Mouse (Mus musculus): ENCODE data around the gene Purb. TPM values are rescaled to one million over a fixed set of nuclear protein-coding genes. Genes with fewer than 3 reads are reported as not detected.

The Purb gene
- total and polyA plus RNA-seq, 3 experiments, result 19.3 to 45.2 (median 42.4) TPM

DNA sequence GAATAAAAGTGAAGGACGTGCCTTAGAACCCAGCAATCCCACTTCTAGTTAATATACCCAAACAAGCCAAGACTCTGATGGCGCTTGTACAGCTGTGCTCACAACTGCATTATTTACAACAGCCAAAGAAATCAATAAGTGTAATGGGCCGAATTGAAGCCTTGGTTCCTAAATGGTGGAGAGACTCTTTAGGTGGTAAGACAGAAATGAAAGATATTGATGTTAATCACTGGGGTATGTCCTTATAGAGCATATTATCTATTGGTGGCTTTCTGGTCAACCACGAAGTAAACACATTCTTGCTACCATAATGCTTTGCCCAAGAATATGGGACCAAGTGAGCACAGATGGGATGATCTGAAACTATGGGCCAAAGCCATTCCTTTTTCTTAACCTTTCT lies 35.5 kb downstream of the Purb start:
- H3K36me3 ChIP-seq (replicated peaks in 1 of 2; ENCODE audit: control insufficient read depth in 1 of 2, insufficient read depth in 1 of 2, low read length in 1 of 2), result peaks cover 14 to 29% of the 10 kb centered on the region in 2 experiments
- H3K27ac ChIP-seq (ENCODE audit: insufficient read depth, low read depth), result no peak overlapping the region
- in situ Hi-C loops (cut with MboI; ENCODE audit: low pct_ligation_motif_present, low pct_unique_long_range_greater_than_20kb, low sequenced_read_pairs), result no loop called here
- no peaks in the 10 kb centered on the region for H3K27me3 ChIP-seq (replicated peaks)
- H3K4me3 ChIP-seq (replicated peaks in 1 of 3; ENCODE audit: low read depth in 2 of 3, low read length in 2 of 3, poor library complexity in 1 of 3), result no peak overlapping the region
- H3K9me3 ChIP-seq (replicated peaks; ENCODE audit: low read length), result no peaks in the 10 kb centered on the region
- H3K4me1 ChIP-seq (ENCODE audit: control insufficient read depth in 1 of 2, insufficient read depth in 2 of 2), result peaks cover 0 to 10% of the 10 kb centered on the region in 2 experiments; a peak in 2 of 4 replicates
- peaks cover 30% of the 10 kb centered on the region for H3K79me2 ChIP-seq (replicated peaks; ENCODE audit: control insufficient read depth, extremely low read depth, insufficient read depth, poor library complexity, severe bottlenecking)
- dilution Hi-C loops (cut with MboI; ENCODE audit: extremely low pct_ligation_motif_present, extremely low pct_unique_long_range_greater_than_20kb, low sequenced_read_pairs), result no loop called here
- no peak for TF ChIP-seq CHD2 (IDR thresholded peaks at IDR 0.05; ENCODE audit: low read length)
- no peak for TF ChIP-seq GABPA (IDR thresholded peaks at IDR 0.05; ENCODE audit: insufficient replicate concordance, low read depth, low read length)
- no peak for TF ChIP-seq KAT2A (IDR thresholded peaks at IDR 0.05; ENCODE audit: insufficient replicate concordance, low read length)
- no peak for TF ChIP-seq USF2 (conservative IDR thresholded peaks at IDR 0.05; ENCODE audit: low read depth, low read length)
- no peak for TF ChIP-seq JUN (IDR thresholded peaks at IDR 0.05; ENCODE audit: insufficient read depth, low read depth, low read length)
- TF ChIP-seq MYC (IDR thresholded peaks at IDR 0.05; ENCODE audit: low read depth, low read length), result no peak
- TF ChIP-seq ELF1 (IDR thresholded peaks at IDR 0.05; ENCODE audit: low read depth, low read length), result no peak
- TF ChIP-seq E2F4 (IDR thresholded peaks at IDR 0.05; ENCODE audit: insufficient replicate concordance, low read depth, low read length), result no peak
- no peak for TF ChIP-seq UBTF (IDR thresholded peaks at IDR 0.05; ENCODE audit: low read depth, low read length)
- TF ChIP-seq CTCF (conservative IDR thresholded peaks at IDR 0.05 in 1 of 2, IDR thresholded peaks at IDR 0.05 in 1 of 2; ENCODE audit: low read depth in 2 of 2, low read length in 2 of 2), result no peak
- no peak for TF ChIP-seq NRF1 (IDR thresholded peaks at IDR 0.05; ENCODE audit: low read depth, low read length)
- TF ChIP-seq MAFK (IDR thresholded peaks at IDR 0.05; ENCODE audit: insufficient replicate concordance, low read length), result no peak
- TF ChIP-seq MEF2A (IDR thresholded peaks at IDR 0.05; ENCODE audit: borderline replicate concordance, low read depth, low read length), result no peak
- no peak for TF ChIP-seq RAD21 (IDR thresholded peaks at IDR 0.05; ENCODE audit: low read depth, low read length)
- TF ChIP-seq SMC3 (IDR thresholded peaks at IDR 0.05; ENCODE audit: low read depth, low read length), result no peak
- no peak for TF ChIP-seq JUND (conservative IDR thresholded peaks at IDR 0.05; ENCODE audit: low read depth, low read length)
- no peak for TF ChIP-seq PAX5 (IDR thresholded peaks at IDR 0.05; ENCODE audit: low read length)
- no peak for TF ChIP-seq ZMIZ1 (IDR thresholded peaks at IDR 0.05; ENCODE audit: low read depth, low read length)
- TF ChIP-seq SIN3A (IDR thresholded peaks at IDR 0.05; ENCODE audit: low read length), result no peak
- no peak for TF ChIP-seq TBP (conservative IDR thresholded peaks at IDR 0.05; ENCODE audit: low read depth, low read length)
- no peak overlapping the region for H3K9ac ChIP-seq (ENCODE audit: insufficient read depth, low read depth)
- H3K4me2 ChIP-seq (ENCODE audit: insufficient read depth, low read depth, poor library complexity, severe bottlenecking), result no peak overlapping the region
- no peak for DNase-seq (ENCODE audit: extremely low read depth)

- Histone ChIP-seq H3K4me1 (ENCODE audit: control insufficient read depth in 1 of 2, insufficient read depth in 2 of 2) (no peaks in the 10 kb centered on the region), H3K4me2 (ENCODE audit: insufficient read depth, low read depth, poor library complexity, severe bottlenecking) (no peak overlapping the region), H3K79me2 (replicated peaks; ENCODE audit: control insufficient read depth, extremely low read depth, insufficient read depth, poor library complexity, severe bottlenecking) (peaks cover 18% of the 10 kb centered on the region), H3K4me3 (replicated peaks in 1 of 3; ENCODE audit: low read depth in 2 of 3, low read length in 2 of 3, poor library complexity in 1 of 3) (no peak overlapping the region), H3K27ac (ENCODE audit: insufficient read depth, low read depth) (no peak overlapping the region), H3K36me3 (replicated peaks in 1 of 2; ENCODE audit: control insufficient read depth in 1 of 2, insufficient read depth in 1 of 2, low read length in 1 of 2) (peaks cover 24 to 53% of the 10 kb centered on the region in 2 experiments), H3K9ac (ENCODE audit: insufficient read depth, low read depth) (no peak overlapping the region), H3K9me3 (replicated peaks; ENCODE audit: low read length) (no peaks in the 10 kb centered on the region), H3K27me3 (replicated peaks) (no peaks in the 10 kb centered on the region)
- no peak for TF ChIP-seq E2F4 (IDR thresholded peaks at IDR 0.05; ENCODE audit: insufficient replicate concordance, low read depth, low read length)
- TF ChIP-seq JUN (IDR thresholded peaks at IDR 0.05; ENCODE audit: insufficient read depth, low read depth, low read length), result no peak
- no peak for TF ChIP-seq CHD2 (IDR thresholded peaks at IDR 0.05; ENCODE audit: low read length)
- TF ChIP-seq CHD1 (IDR thresholded peaks at IDR 0.05; ENCODE audit: low read depth, low read length), result no peak
- TF ChIP-seq TCF12 (IDR thresholded peaks at IDR 0.05; ENCODE audit: low read depth, low read length), result no peak
- no peak for TF ChIP-seq MAZ (IDR thresholded peaks at IDR 0.05; ENCODE audit: low read depth, low read length)
- no peak for TF ChIP-seq KAT2A (IDR thresholded peaks at IDR 0.05; ENCODE audit: insufficient replicate concordance, low read length)
- no peak for TF ChIP-seq SIN3A (IDR thresholded peaks at IDR 0.05; ENCODE audit: low read length)
- no peak for TF ChIP-seq PAX5 (IDR thresholded peaks at IDR 0.05; ENCODE audit: low read length)
- TF ChIP-seq ZNF384 (IDR thresholded peaks at IDR 0.05; ENCODE audit: low read depth, low read length), result no peak
- TF ChIP-seq IRF4 (IDR thresholded peaks at IDR 0.05; ENCODE audit: low read depth, low read length), result no peak
- no peak for TF ChIP-seq ZKSCAN1 (IDR thresholded peaks at IDR 0.05; ENCODE audit: borderline replicate concordance, low read depth, low read length)
- no peak for TF ChIP-seq JUND (conservative IDR thresholded peaks at IDR 0.05; ENCODE audit: low read depth, low read length)
- TF ChIP-seq RCOR1 (conservative IDR thresholded peaks at IDR 0.05; ENCODE audit: low read depth, low read length), result no peak
- no peak for TF ChIP-seq MXI1 (IDR thresholded peaks at IDR 0.05; ENCODE audit: low read depth, low read length)
- TF ChIP-seq MAX (IDR thresholded peaks at IDR 0.05; ENCODE audit: low read length), result no peak
- TF ChIP-seq POLR2A (IDR thresholded peaks at IDR 0.05; ENCODE audit: low read depth, low read length), result no peak
- no peak for TF ChIP-seq EP300 (IDR thresholded peaks at IDR 0.05; ENCODE audit: low read length)
- TF ChIP-seq SMC3 (IDR thresholded peaks at IDR 0.05; ENCODE audit: low read depth, low read length), result no peak
- in situ Hi-C loops (cut with MboI; ENCODE audit: low pct_ligation_motif_present, low pct_unique_long_range_greater_than_20kb, low sequenced_read_pairs) (no loop called here), dilution Hi-C loops (cut with MboI; ENCODE audit: extremely low pct_ligation_motif_present, extremely low pct_unique_long_range_greater_than_20kb, low sequenced_read_pairs) (no loop called here)
- no peak for DNase-seq (ENCODE audit: extremely low read depth)
These were observed 38.0 kb downstream of the Purb start for GRCm38 (mm10) chr11:6437667-6438066.
